Mouse (Mus musculus) spleen, postnatal 36 days (tissue): ENCODE results near the gene Bloc1s5.
"Not testable (repeated sequence)": the region's sequence is repeated elsewhere in the genome, so short reads cannot be mapped to it uniquely, and the experiment has no call there.

Source experiments
- DNase-seq, 2 experiments: peaks; one replicate each; pipeline ENCODE4 v3.0.0; 2022; ENCODE audit warnings: low spot score in 2 of 2, mixed read lengths in 1 of 2

The Bloc1s5 gene

DNA sequence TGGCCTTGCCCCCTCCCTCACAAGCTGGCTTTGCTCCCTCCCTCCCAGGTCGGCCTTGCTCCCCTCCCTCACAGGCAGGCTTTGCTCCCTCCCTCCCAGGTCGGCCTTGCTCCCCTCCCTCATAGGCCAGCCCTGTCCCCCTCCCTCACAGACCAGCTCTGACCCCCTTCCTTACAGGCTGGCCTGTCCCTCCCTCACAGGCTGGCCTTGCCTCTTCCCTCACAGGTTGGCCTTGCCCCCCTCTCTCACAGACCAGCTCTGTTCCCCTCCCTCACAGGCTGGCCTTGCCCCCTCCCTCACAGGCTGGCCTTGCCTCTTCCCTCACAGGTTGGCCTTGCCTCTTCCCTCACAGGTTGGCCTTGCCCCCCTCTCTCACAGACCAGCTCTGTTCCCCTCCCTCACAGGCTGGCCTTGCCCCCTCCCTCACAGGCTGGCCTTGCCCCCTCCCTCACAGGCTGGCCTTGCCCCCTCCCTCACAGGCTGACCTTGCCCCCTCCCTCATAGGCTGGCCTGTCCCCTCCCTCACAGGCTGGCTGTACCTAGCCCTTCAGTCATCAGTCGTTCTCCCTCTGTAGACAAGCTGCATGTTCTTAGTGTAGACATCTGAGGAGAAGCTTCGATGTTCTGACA, 16.8 kb downstream of the Bloc1s5 start:
- DNase-seq = not testable (repeated sequence)

DNA sequence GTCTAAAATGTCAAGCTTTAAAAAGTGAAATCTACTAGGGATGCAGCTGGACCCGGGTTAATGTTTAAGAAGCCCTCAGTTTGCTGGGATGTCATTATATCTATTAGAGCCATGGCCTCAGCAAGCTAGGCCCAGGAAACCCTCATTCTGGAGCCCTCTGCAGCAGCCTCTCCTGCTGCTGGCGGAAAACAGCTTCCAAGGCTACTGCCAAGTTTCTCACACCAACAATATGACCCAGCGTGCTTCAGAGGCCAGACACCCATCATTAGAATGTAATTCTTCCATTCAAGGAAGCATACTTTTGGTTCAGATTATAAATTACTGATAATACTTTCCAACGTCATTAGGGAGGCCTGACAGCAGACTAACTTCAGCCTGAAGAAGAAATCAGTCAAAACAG, 18.0 kb downstream of the Bloc1s5 start:
- no peak for DNase-seq

DNA sequence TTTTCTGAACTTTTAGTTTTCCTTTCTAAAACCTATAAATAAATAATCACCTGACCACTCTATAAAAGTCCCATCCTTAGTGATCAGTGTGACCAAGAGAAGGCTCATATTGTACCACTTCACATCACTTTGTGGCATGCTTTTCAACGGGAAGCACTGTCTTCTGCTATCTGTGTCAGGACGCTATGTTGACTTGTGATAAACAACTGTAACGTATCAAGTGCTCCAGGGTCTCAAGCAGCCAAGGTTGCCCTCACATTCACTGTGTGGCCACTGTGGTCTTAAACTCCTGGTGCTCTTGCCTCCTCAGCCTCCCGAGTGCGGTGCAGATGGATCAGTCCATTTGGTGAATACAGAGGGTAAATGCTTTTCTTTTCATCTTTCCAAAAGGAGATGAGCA, 19.3 kb downstream of the Bloc1s5 start:
- DNase-seq = no peak

DNA sequence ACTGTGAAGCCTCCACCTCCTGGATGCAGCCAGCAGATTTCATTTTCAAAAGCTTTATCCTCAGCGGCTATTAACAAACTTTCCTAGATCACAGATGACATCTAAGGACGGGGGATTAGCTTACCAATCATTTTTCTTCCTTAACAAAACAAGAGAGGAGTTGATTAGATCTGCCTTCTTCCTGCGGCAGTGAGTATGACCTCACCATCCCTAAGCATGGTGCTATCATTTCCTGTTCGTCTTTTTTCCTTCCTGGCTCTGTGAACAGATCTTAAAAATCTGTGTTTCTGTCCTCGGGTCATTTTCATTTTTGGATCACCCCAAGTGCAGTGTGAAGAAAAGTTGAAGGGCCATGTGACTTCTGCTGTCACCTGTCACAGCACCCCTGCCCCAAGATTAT, 20.6 kb downstream of the Bloc1s5 start:
- no peak for DNase-seq

DNA sequence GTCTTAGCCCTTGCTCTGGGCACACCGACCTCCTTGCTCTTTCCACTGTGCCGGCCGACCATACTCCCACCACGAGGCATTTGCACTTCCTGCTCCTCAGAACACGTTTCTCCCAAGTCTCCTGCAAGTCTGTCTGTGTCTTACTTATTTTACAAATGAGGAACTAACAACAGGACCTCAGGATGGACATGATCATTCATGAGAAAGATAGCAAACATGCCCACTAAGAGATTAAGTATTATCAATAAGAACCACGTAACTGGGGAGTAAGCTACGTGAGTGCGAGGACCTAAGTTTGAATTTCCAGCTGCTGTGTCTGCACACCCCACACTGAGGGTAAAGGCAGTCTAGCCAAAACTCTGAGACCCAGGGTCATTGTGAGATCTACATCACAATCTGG, 21.3 kb downstream of the Bloc1s5 start:
- no peak for DNase-seq

DNA sequence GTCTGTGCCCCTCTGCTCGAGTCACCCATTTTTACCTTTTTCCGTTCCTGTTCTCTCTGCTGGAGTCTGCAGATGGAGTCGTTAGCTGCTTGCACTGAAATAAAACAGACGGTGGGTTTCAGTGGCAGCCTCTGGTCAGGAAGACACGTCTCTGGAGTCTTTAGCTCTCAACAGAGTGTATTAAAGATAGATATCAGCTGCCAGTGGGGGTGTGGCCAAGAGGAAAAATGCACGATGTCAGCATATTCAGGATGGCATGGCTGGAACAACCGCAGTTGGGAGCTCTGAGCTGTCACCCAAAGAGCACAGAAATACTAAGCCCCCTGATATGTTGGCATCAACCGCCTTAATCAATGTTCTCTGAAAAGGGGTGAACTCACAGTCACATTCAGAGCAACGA, 22.3 kb downstream of the Bloc1s5 start:
- no peak for DNase-seq

DNA sequence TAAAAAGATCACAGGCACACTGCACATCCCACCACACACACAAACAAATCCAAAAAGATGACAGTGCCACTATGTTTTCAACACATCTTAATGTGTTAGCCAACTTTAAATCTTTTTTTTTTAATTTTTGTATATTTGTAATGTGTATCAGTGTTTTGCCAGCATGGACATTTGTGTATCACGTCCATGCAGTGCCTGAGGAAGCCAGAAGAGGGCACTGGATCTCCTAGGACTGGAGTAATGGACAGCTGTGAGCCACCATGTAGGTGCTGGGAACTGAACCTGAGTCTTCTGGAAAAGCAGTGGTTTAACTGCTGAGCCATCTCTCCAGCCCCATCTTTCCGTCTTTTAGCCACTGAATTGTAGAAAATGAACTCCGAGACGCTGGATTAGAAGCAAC, 22.7 kb downstream of the Bloc1s5 start:
- DNase-seq = no peak

DNA sequence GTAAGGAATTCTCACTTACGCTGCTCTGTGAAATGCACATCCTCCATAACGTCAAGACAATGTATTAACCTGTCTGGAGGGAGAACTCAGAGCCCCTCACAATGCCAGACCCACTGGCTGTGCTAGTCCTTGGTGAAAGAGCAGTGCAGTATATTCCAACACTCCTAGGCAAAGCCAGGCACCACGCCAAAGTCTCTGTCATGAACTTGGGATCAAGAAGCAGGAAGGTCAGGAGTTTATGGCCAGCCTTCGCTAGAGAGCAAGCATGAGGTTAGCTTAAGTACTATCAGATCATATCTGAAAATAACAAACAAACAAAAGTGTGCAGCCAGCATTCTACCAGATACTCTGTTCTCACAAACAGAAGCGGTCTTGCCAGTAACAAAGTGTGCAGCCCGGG, 24.6 kb downstream of the Bloc1s5 start:
- no peak for DNase-seq

DNA sequence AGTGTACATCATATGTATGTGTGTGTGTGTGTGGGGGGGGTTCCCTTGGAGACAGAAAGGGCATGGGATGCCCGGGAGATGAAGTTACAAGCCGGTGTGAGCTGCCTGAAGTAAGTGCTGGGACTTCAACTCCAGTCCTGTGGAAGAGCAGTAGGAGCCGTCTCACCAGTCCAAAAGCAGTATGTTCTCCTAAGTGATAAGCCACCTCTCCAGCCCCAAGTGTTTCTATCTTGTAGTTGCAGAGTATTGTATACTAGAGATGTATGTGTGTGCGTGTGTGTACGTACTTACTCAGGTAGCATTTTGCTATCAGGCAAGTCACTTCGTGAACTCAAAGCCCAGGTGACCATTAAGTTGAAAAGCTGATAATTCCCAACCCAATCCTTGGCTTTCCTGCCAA, 27.8 kb downstream of the Bloc1s5 start:
- no peak for DNase-seq

DNA sequence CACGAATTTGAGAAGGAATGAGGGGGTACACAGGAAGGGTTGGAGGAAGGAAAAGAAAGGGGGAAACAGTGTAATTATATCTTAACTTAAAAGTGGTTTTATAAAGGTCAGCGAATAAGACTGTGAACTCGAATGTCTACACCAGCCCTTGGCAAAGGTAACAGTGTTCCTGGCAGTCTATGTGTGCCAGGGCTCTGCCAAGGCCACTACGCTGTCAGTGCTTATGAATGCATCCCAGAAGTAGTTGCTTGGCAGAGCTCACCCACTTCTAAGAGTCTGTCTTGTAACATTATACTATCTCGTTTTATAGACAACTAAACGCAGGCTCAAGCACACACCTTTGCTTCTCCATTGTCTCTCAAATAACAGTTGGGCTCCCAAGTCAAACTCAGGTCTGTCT, 29.6 kb downstream of the Bloc1s5 start:
- DNase-seq = no peak

DNA sequence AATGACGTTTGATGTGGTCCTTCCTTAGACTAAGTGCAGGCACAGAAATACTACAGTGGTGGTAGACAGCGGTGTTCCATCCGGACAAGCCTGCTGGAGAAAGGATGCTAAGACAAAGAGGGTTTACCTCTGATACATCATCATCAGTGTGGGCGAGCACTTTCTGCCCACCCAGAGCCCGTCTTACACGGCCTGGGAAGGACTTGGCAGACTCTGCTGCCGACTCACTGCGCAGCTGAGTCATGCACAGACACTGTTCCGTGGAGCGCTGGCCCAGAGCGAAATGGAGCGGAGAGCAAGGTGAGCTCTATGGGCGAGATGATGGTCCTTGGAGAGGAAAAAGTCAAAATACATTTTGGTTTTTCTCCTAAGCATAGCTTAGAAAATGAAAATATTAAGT, 31.9 kb downstream of the Bloc1s5 start:
- DNase-seq = no peak

DNA sequence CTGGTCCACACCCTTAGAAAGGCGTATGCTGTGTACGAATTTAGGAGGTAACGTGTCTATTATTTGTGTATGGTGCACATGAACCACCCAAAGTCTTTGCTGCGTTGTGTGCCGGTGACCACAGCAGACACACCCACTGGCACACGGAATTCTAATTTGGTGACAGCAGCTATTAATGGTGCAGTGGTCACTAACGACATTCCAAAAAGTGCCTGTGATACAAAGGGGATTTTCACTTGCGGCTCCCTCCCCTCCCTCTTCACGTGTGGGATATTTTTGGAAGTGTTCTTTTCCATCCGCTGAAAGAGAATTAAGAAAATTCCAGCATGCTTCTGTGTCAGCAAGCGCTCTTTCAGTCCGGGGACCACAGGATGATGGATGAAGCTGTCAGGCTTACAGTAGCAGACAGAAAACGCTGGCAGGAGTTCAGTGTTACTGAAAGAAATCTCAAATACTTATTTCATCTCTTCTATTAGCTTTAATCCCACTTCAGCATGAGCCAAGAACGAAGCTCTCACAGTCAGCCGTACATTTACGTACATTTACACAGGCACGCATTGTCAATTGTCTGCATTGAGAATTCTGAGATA, 32.6 kb downstream of the Bloc1s5 start:
- no peak for DNase-seq

DNA sequence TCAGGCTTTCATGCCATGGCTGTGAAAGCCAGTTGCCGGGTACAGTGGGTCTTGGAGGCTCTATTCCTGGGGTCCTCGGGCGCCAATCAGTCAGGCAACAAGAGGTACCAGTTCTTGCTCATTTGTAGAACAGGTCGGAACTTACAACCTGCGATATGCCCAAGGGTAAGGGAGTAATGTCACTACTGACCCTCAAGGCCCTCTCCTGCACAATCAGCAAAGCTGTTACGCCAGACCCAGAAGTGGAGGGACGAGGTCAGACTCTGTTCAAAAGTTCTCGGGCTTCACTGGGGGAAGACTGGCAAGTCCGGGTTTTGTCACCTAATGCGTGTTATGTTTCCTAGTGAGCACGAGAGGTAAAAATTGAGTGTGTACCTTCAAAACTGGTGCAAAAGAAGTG, 34.1 kb downstream of the Bloc1s5 start:
- no peak for DNase-seq

DNA sequence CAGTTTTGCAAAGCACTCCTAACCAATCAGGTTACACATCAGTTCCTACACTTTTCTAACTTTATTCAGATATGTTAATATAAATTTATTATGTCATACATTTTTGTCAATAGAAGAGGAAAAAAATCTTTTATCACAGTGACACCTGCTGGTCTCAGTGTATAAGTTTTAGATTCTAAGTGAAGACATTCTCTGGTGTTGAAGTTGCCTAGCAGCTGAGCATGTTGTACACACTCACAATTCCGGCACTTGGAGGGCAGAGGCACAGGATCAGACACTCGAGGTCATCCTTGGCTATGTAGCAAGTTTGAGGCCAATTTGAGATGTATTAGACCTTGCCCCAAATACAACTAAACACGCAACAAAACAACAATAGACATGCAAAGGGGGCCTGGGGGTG, 37.8 kb downstream of the Bloc1s5 start:
- no peak for DNase-seq

DNA sequence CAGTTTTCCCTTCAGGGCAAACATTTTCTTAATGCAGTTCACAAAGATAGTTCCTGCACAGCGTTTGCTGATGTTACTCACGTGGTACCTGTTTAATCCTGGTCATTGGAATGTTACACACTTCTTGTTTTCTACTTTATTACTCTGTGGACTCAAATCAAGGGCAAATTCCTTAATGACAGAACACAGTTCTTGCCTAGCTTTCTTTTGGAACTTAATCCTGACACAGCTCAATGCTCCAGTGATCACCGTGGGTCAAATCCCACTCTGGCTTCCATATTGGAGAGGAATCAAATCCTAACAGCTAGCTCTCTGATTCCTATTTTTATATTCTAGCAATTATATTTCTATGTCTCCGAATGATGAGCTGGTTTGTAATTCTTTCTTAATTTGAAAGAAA, 38.4 kb downstream of the Bloc1s5 start:
- DNase-seq = no peak

DNA sequence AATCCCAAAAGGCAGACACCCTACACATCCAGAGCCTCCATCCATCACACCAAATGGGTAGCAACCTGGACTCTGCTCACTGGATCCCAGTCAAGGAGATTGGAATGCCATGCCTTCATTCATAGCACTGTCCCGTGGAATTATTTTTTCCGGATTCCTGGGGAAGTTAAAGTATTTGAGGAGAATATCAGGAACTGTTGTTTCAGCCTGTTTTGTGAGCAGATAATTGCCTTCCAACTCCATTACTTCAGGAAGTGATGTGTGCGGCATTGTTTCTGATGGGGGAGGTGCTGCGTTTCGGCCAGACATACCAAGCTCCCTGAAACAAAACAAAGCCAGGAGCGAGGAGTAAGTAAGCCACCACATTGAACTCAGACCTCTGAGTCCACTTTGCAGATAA, 41.8 kb downstream of the Bloc1s5 start:
- no peak for DNase-seq

DNA sequence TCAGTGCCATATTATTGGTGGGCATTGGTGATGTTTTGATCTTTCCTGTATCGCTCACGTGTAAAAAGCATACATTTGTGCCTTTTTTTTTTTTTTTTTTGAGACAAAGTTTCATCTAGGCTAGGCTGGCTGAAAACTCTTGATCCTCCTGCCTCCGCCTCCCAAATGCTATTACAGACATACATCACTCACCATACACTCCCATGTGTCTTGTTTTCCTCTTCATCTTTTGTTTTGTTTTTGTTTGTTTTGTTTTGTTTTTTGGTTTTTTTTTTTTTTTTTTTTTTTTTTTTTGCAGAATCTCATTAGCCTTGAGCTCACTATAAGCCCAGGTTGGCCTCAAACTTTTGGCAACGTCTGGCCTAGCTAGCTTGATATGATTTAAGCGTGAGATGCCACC, 47.6 kb downstream of the Bloc1s5 start:
- DNase-seq = no peak

DNA sequence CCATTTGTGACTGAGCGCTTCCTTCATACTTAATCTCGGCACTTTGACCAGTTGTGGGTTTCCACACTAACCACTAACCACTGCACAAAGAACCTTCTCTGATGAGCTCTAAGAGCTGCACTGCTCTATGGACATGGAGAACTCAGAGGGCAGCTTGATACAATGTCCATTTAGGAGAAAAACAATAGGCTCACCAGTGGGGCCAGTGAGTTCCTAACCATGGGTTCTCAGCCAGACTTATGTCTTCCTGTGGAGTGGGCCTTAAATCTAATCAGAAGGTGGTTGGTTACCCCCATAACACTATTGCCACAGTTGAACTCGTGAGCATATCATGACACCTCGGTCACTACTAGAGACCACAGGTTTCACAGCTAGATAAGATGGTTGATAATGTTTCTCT, 48.5 kb downstream of the Bloc1s5 start:
- DNase-seq = no peak

DNA sequence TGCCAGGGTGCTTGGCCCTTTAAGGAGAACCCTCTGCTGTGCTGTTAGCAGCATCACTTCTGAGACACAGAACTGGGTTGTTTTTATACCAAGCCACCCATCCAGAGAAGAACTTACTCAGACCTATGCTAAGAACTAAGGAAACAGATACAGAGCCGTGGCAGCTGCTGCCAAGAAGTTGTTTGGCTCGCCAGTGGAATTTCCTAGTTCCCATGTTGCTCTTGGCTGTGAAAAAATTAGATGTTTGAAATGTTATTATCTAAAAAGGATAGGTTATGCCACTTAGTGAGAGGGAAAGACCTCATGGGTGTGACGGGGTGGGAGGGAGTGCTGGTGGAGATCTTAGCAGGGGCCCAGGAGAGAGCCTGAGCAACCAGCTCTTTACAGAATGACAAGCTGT, 52.1 kb downstream of the Bloc1s5 start:
- no peak for DNase-seq

DNA sequence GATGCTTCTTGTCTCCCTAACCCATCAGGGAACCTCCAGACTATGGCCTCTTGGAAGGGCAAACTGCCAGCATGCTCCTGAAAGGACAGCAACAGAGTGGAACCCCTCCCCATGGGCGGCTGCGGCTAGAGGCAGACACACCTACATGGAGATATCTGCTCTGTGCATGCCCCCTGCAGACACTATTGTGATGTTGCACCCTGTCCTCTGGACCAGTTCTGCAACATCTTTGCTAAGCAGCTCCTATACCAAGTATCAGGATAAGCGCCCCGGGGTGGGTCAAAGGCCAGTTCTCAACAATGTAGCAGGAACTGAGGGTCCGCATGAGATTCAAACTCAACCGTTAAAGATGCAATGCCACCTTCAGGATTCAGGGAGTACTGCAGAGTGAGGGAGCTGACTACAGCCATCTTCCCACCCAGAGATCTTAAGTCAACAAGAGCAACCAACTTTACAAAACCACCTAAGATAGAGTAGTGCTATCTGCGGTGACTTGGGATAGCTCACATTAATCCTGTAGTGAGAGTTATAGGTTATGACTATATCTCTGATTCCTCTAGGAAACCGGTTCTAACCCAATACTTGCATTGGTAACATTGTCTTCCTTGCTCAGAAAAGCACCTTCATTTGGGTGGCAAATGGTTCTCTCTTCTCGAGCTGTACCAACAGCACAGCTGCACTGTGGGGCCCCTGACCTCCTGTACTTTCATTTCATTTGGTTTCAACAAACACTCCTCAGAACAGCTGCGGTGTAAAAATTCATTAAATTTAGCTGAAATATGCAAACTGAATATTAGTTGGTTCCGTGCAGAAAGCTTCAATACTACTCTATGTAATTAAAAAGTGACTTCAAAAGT, 54.1 kb downstream of the Bloc1s5 start:
- DNase-seq = peak; percentile 46 to 57

DNA sequence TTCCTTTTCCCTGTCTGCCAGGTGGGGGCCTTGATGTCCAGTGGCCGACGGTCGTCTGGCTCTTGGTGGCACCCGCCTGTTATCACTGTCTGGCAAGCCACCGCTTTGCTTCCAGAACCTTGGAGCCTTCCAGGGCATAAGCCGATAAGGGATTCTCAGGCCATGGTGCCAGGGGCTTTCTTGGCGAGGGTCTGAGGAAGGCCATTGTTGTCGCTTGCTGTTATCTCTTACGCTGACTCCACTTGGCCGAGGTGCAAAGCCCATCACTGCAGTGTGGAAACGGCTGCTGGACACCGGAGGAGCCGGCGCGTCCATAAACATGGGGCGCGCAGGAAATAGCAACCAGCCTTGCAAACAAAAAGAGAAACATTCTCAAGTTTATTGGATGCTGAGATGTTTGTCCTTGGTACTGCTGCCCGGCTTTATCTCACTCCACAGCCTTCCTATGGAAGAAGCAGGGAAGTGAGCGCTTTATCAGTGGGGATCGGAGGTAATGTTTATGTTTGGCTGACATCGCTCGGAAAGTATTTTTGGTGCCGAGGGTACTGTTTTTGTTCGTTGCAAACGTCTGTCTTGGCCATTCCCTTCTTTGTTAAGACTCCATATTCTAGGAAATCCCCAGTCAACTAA, 54.8 kb downstream of the Bloc1s5 start:
- DNase-seq = peak in 1 of 2 experiments; percentile 9

DNA sequence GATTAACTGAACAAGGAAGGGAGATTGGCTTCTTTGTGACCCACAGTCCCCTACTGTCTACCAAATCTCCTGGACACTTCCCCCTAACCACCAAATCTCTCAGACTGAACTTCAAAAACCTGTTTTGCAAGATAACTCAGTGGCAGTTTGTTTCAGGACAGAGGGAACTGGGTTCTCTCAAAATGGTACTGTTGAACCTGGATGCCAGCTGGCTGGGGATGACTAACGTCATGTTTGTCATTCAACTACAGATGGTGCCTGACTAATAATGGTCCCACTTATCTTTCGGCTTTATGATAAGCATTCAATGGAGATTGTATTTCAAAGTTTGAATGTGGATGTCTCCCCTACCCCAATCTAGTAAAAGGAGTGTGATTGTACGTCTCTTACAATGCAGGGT, 60.2 kb downstream of the Bloc1s5 start:
- no peak for DNase-seq

DNA sequence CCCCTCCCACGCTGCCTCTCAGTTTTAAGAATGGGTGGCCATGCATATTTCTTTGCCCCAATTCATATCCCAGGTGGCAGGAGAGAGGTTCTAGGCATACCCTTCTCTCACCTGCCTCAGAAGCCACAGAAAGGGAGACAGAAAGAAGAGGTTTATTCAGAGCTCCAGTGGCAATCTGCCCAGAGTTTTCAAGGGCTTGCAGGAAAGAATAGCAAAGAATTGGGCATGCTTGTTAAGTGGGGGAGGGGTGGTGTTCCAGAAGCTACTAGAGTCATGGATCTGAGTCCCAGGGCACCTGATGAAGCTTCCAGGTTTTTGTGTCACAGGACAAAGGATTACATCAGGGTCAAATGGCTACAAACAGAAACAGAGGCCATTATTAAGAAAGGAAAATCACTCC, 61.6 kb downstream of the Bloc1s5 start:
- DNase-seq = no peak
